Mouse (Mus musculus) heart, embryonic 15.5 days (tissue): ENCODE results near the gene Fastk. TPM values are rescaled to one million over a fixed set of nuclear protein-coding genes. Genes with fewer than 3 reads are reported as not detected.

Source experiments
- ATAC-seq: fragments of 200-750 bp; cut with Nextera tagmentation; replicated peaks from 2 replicates; pipeline ENCODE4 v1.8.0; 2017; ENCODE audit warnings: low read depth, moderate TSS enrichment; ENCODE audit not compliant: insufficient number of reproducible peaks, insufficient read depth, low FRiP score
- H3K27ac ChIP-seq: fragments of 300-500 bp; sonication (generic); 2 replicates; pipeline ENCODE4 v1.5.1; 2015; ENCODE audit warnings: mild to moderate bottlenecking, inconsistent platforms
- H3K27me3 ChIP-seq: fragments of 300-500 bp; sonication (generic); 2 replicates; pipeline ENCODE4 v1.6.1; 2015; ENCODE audit warnings: inconsistent platforms
- H3K36me3 ChIP-seq: fragments of 300-500 bp; sonication (generic); 2 replicates; pipeline ENCODE4 v1.6.1; 2015; ENCODE audit warnings: mild to moderate bottlenecking, inconsistent platforms
- H3K4me1 ChIP-seq: fragments of 300-500 bp; sonication (generic); replicated peaks from 2 replicates; pipeline ENCODE4 v1.6.1; 2015; ENCODE audit warnings: inconsistent platforms
- H3K4me2 ChIP-seq: fragments of 300-500 bp; sonication (generic); 2 replicates; pipeline ENCODE4 v1.6.1; 2015; ENCODE audit warnings: inconsistent platforms, mild to moderate bottlenecking, moderate library complexity
- H3K4me3 ChIP-seq: fragments of 300-500 bp; sonication (generic); 2 replicates; pipeline ENCODE4 v1.5.1; 2015; ENCODE audit warnings: mild to moderate bottlenecking, inconsistent platforms
- H3K9ac ChIP-seq: fragments of 300-500 bp; sonication (generic); 2 replicates; pipeline ENCODE4 v1.6.1; 2015; ENCODE audit warnings: mild to moderate bottlenecking, inconsistent platforms
- H3K9me3 ChIP-seq: fragments of 300-500 bp; sonication (generic); replicated peaks from 2 replicates; pipeline ENCODE4 v1.6.1; 2016; ENCODE audit warnings: inconsistent platforms
- WGBS: fragments of 180-500 bp; shearing (Covaris S2); methylation state at CpG from one replicate; pipeline ENCODE4 v1.1.7; 2015; ENCODE audit warnings: mixed read lengths; 5-methylcytosine and 5-hydroxymethylcytosine counted together
- polyA plus RNA-seq: library from polyadenylated mRNA; unstranded; fragments of >200 nt; fragmentation: Nextera tagmentation; extraction: Ambion mirVana; gene quantifications from 2 replicates; pipeline ENCODE4 v1.2.1, GENCODE M21; 2015

Gene Fastk
- polyA plus RNA-seq, result 173 and 188 TPM in 2 replicates

GRCm38 (mm10) chr5:24444746-24445427 is at the start of gene Fastk:
Fastk (minus strand) TSS chr5:24445287.
- under 1% methylated on average over 60 of the region's 60 CpGs for WGBS
- Histone ChIP-seq H3K27me3 (no peaks in the 10 kb centered on the region), H3K4me2 (peak within 1 kb of the TSS; percentile 86), H3K4me1 (peaks cover 42% of the 10 kb centered on the region), H3K9me3 (no peaks in the 10 kb centered on the region), H3K9ac (peak within 1 kb of the TSS; percentile 92), H3K36me3 (peaks cover 30% of the 10 kb centered on the region; the same call in 1 of the 2 replicates), H3K27ac (peak within 1 kb of the TSS; percentile 95), H3K4me3 (peak within 1 kb of the TSS; percentile 82)
- peak; percentile 85 for ATAC-seq

DNA sequence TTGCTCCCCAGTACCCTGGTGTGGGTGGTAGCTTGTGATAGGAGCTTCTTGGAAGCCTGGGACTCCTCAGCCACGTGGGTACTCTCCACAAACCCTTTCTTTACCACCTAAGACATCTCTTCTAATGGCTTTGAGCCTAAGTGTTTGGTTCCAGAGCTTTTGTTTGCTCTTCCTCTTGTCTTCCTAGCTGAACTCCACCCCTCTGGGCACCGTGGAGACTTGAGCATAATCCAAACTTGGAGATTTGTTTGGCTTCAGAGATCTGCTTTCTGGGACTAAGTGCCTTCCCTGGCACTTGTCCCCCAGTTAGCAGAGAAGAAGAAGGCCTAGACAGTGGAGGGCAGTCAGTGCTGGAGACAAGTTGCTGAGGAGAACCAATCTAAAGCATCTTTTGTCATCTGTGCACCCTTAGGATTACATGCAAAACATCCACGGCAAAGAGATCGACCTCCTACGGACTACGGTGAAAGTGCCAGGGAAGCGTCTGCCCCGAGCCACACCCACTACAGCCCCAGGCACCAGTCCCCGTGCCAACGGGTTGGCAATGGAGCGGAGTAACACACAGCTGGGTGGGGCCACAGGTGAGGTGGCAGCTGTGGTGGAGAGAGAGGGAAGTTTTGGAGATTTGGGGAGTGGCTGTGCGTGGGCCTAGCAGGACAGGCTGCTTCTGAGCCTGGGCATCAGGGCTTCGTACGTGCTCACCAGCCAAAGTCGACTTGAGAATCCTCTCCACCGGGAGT is 47.6 kb upstream of the Fastk start:
- Histone ChIP-seq H3K9me3 (no peaks in the 10 kb centered on the region), H3K36me3 (peaks cover 67% of the 10 kb centered on the region), H3K4me3 (no peak overlapping the region), H3K4me1 (no peaks in the 10 kb centered on the region), H3K4me2 (no peak overlapping the region), H3K27ac (no peak overlapping the region), H3K27me3 (no peaks in the 10 kb centered on the region), H3K9ac (no peak overlapping the region)
- WGBS, result 84% methylated on average over 16 of the region's 16 CpGs
- ATAC-seq, result no peak

GRCm38 (mm10) chr5:24490413-24490920 is 45.4 kb upstream of the Fastk start:
- Histone ChIP-seq H3K9ac (no peak overlapping the region), H3K4me1 (peaks cover 4% of the 10 kb centered on the region; the same call in 1 of the 2 replicates), H3K36me3 (peaks cover 67% of the 10 kb centered on the region), H3K9me3 (no peaks in the 10 kb centered on the region), H3K4me2 (no peak overlapping the region), H3K27ac (no peak overlapping the region), H3K4me3 (no peak overlapping the region), H3K27me3 (no peaks in the 10 kb centered on the region)
- 83% methylated on average over 14 of the region's 14 CpGs for WGBS
- no peak for ATAC-seq

DNA sequence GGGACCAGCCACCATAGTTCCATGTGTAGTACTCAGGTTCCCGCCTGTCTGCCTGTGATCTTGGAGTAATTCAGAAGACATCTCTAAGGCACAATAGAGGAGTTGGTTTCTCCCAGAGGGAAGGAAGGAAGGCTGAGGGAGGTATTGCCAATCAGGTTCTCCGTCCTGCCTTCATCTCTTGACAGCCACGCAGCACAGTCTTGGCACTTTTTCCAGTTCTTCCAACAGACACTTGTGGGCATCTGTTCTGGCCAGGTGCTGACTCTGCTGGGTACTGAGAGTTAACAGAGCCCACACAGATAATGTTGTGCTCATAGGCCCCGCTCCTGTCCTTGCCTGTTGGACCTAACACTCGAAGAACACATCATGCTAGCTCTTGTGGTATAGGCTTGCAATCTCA is 41.7 kb upstream of the Fastk start:
- Histone ChIP-seq H3K36me3 (peaks cover 67% of the 10 kb centered on the region), H3K4me1 (peaks cover 15% of the 10 kb centered on the region), H3K4me3 (no peak overlapping the region), H3K27me3 (peaks cover 8% of the 10 kb centered on the region), H3K4me2 (no peak overlapping the region), H3K27ac (no peak overlapping the region), H3K9me3 (no peaks in the 10 kb centered on the region), H3K9ac (no peak overlapping the region)
- WGBS, result 85% methylated on average over 5 of the region's 5 CpGs
- no peak for ATAC-seq

- Histone ChIP-seq H3K27me3 (peaks cover 8% of the 10 kb centered on the region), H3K4me3 (no peak overlapping the region), H3K9me3 (no peaks in the 10 kb centered on the region), H3K4me2 (no peak overlapping the region), H3K9ac (no peak overlapping the region), H3K4me1 (peaks cover 19% of the 10 kb centered on the region), H3K36me3 (peaks cover 62% of the 10 kb centered on the region), H3K27ac (no peak overlapping the region)
- no peak for ATAC-seq
- WGBS, result 5% methylated on average over 8 of the region's 8 CpGs
Measured at GRCm38 (mm10) chr5:24486097-24486496, 41.0 kb upstream of the Fastk start.

DNA sequence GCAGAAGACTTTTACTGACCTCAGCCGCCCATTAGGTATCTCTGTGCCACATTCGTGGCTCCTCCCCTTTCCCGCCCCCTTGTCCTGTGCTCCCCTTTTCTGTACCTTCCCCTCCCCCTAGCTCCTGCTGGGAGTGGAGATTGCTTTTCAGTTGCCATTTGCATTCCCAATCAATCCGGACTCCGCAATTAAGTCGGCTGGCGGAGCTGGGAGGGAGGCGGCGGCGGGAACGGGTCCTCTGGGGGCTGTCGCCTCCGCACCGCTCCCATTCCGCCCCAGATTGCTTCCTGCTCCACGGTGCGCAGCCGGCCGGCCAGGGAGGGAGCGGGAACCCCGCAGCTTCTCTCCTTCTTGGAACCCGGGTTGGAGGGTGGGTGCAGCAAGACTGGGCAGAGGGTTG is 39.9 kb upstream of the Fastk start:
- peaks cover 8% of the 10 kb centered on the region for H3K27me3 ChIP-seq
- H3K9me3 ChIP-seq, result no peaks in the 10 kb centered on the region
- no peak overlapping the region for H3K27ac ChIP-seq
- ATAC-seq, result no peak
- no peak overlapping the region for H3K4me3 ChIP-seq
- peaks cover 19% of the 10 kb centered on the region for H3K4me1 ChIP-seq
- WGBS, result 41% methylated on average over 22 of the region's 22 CpGs
- H3K4me2 ChIP-seq, result peak overlapping the region; percentile 31
- peaks cover 63% of the 10 kb centered on the region for H3K36me3 ChIP-seq
- no peak overlapping the region for H3K9ac ChIP-seq

DNA sequence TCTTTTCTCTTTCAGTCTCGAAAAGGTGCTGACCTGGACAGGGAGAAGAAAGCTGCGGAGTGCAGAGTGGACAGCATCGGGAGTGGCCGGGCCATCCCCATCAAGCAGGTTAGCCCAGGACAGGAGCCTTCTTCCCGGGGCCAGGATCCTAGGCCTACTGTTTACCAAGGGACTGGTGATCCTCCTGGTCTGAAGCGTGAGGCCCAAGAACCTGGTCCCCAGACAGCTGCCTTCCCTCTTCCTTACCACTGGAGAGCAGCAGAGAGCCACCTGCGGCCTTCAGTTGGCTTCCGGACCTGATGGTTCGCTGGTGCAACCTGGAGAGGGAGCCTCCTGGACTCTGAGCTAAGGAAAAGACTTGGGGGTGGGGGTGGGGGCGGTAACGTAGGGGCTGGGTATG is 38.2 kb upstream of the Fastk start:
- H3K27ac ChIP-seq, result no peak overlapping the region
- no peak overlapping the region for H3K4me3 ChIP-seq
- H3K36me3 ChIP-seq, result peaks cover 62% of the 10 kb centered on the region
- no peak overlapping the region for H3K9ac ChIP-seq
- 32% methylated on average over 11 of the region's 11 CpGs for WGBS
- H3K27me3 ChIP-seq, result peaks cover 8% of the 10 kb centered on the region
- ATAC-seq, result no peak
- H3K4me2 ChIP-seq, result no peak overlapping the region
- peaks cover 19% of the 10 kb centered on the region for H3K4me1 ChIP-seq
- no peaks in the 10 kb centered on the region for H3K9me3 ChIP-seq

GRCm38 (mm10) chr5:24482247-24483079 is 37.4 kb upstream of the Fastk start:
- Histone ChIP-seq H3K9ac (no peak overlapping the region), H3K27me3 (peaks cover 8% of the 10 kb centered on the region), H3K27ac (no peak overlapping the region), H3K4me1 (peaks cover 19% of the 10 kb centered on the region), H3K36me3 (peaks cover 63% of the 10 kb centered on the region), H3K9me3 (no peaks in the 10 kb centered on the region), H3K4me3 (no peak overlapping the region), H3K4me2 (no peak overlapping the region)
- 65% methylated on average over 41 of the region's 41 CpGs for WGBS
- no peak; the same call in 1 of the 2 replicates for ATAC-seq

DNA sequence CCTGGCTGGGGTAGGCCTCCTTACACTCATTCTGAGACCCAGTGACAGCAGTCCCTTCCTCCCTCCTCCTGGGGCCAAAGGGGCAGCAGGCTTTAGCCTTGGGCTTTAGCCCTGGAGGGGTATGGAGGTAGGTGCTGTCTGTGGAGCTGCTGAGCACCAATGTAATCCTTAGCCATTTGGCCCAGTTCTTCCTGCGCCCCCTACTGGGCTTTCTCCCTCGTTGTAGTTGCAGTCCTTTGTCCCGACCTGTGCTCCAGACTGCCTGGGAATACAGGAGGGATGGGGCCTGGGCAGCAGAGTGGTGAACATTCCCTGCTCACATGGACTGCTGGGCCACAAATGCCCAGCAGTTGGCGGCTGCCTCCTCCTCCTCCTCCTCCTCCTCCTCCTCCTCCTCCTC is 36.6 kb upstream of the Fastk start:
- H3K36me3 ChIP-seq, result peaks cover 60% of the 10 kb centered on the region
- 12% methylated on average over 4 of the region's 4 CpGs for WGBS
- ATAC-seq, result no peak

DNA sequence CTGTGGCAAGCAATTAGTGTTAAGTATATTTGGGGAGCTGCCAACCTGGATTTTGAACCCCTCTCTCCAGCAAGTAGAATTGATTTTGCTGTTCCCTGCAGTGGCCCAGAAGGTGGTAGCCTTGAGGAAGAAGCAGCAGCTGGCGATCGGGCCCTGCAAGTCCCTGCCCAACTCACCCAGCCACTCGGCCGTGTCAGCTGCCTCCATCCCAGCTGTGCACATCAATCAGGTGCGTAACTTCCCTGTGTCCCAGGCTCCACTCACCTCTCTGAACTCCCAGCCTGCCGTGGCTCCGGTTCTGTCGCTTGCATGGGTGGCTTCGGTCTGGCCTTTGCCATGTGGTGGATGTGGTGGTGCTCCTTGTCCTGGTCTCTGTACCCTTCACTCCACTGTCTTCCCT is 32.8 kb upstream of the Fastk start:
- Histone ChIP-seq H3K9me3 (no peaks in the 10 kb centered on the region), H3K4me2 (no peak overlapping the region), H3K27me3 (0 out of 2 replicates have a peak, but pooled peaks cover 4% of the 10 kb centered on the region), H3K4me3 (no peak overlapping the region), H3K4me1 (peaks cover 42% of the 10 kb centered on the region), H3K27ac (no peak overlapping the region), H3K9ac (no peak overlapping the region), H3K36me3 (peaks cover 45% of the 10 kb centered on the region; the same call in 1 of the 2 replicates)
- no peak for ATAC-seq
- 91% methylated on average over 9 of the region's 9 CpGs for WGBS

More for the DNA sequence above, 36.6 kb upstream of the Fastk start:
- peaks cover 19% of the 10 kb centered on the region for H3K4me1 ChIP-seq
- H3K9me3 ChIP-seq, result no peaks in the 10 kb centered on the region
- no peak overlapping the region for H3K27ac ChIP-seq
- H3K4me2 ChIP-seq, result no peak overlapping the region
- no peak overlapping the region for H3K4me3 ChIP-seq
- H3K9ac ChIP-seq, result no peak overlapping the region
- H3K27me3 ChIP-seq, result peaks cover 8% of the 10 kb centered on the region
